Mouse (Mus musculus): ENCODE measurements at regions not wholly inside any gene's neighbourhood (a gene's known extent, or its start where the extent isn't known, plus 50 kb on each side); places are given as distances from the start of the nearest gene placed in this dataset.

- no peak for TF ChIP-seq CTCF (IDR thresholded peaks at IDR 0.05; ENCODE audit: low read depth)
- no peak for TF ChIP-seq EP300 (optimal IDR thresholded peaks at IDR 0.05)
These were observed 156.7 kb upstream of the Cnr1 start for GRCm38 (mm10) chr4:33767721-33768120.
